Mouse (Mus musculus) hindbrain, embryonic 14.5 days (tissue): ENCODE measurements at regions not wholly inside any gene's neighbourhood (a gene's known extent, or its start where the extent isn't known, plus 50 kb on each side); places are given as distances from the start of the nearest gene placed in this dataset.

ENCODE experiments used
- ATAC-seq: fragments of 200-750 bp; cut with Nextera tagmentation; 2 replicates; pipeline ENCODE4 v1.8.0; 2017; ENCODE audit warnings: moderate number of reproducible peaks, mild to moderate bottlenecking, moderate TSS enrichment, moderate library complexity; ENCODE audit not compliant: low FRiP score
- DNase-seq: peaks from one replicate; pipeline ENCODE4 v3.0.0-alpha.2; 2015; ENCODE audit warnings: low spot score
- H3K27ac ChIP-seq: fragments of 300-500 bp; sonication (generic); 2 replicates; pipeline ENCODE4 v1.5.1; 2014; ENCODE audit warnings: mild to moderate bottlenecking, moderate library complexity
- H3K27me3 ChIP-seq: fragments of 300-500 bp; sonication (generic); 2 replicates; pipeline ENCODE4 v1.6.1; 2014; ENCODE audit warnings: mild to moderate bottlenecking, low read length, mixed read lengths; ENCODE audit not compliant: control insufficient read depth, insufficient read depth
- H3K36me3 ChIP-seq: fragments of 300-500 bp; sonication (generic); replicated peaks from 2 replicates; pipeline ENCODE4 v1.6.1; 2014; ENCODE audit not compliant: control insufficient read depth, insufficient read depth
- H3K4me1 ChIP-seq: fragments of 300-500 bp; sonication (generic); replicated peaks from 2 replicates; pipeline ENCODE4 v1.6.1; 2014; ENCODE audit warnings: antibody characterized with exemption, low read length, mixed read lengths; ENCODE audit not compliant: control insufficient read depth, insufficient read depth
- H3K4me2 ChIP-seq: fragments of 300-500 bp; sonication (generic); replicated peaks from 2 replicates; pipeline ENCODE4 v1.6.1; 2014; ENCODE audit warnings: mild to moderate bottlenecking, moderate library complexity
- H3K4me3 ChIP-seq: fragments of 300-500 bp; sonication (generic); replicated peaks from 2 replicates; pipeline ENCODE4 v1.5.1; 2014; ENCODE audit warnings: mild to moderate bottlenecking, low read length
- H3K9ac ChIP-seq: fragments of 300-500 bp; sonication (generic); 2 replicates; pipeline ENCODE4 v1.6.1; 2014
- H3K9me3 ChIP-seq: fragments of 300-500 bp; sonication (generic); 2 replicates; pipeline ENCODE4 v1.6.1; 2016; ENCODE audit warnings: low read length; ENCODE audit not compliant: control insufficient read depth
- WGBS: fragments of 180-500 bp; shearing (Covaris S2); extraction: QIAGEN DNeasy Blood & Tissue Kit; methylation state at CpG from one replicate; pipeline ENCODE4 v1.1.7; 2014; 5-methylcytosine and 5-hydroxymethylcytosine counted together

- Histone ChIP-seq H3K9ac (no peak overlapping the region), H3K27me3 (no peaks in the 10 kb centered on the region), H3K27ac (no peak overlapping the region), H3K9me3 (peaks cover 4% of the 10 kb centered on the region; the same call in 1 of the 2 replicates), H3K4me2 (no peak overlapping the region), H3K4me1 (no peaks in the 10 kb centered on the region), H3K36me3 (no peaks in the 10 kb centered on the region), H3K4me3 (no peak overlapping the region)
- WGBS = 20% methylated on average over 3 of the region's 3 CpGs
- ATAC-seq = no peak
- DNase-seq = no peak
These were observed 120.8 kb upstream of the Rgmb start for GRCm38 (mm10) chr17:15951641-15952040.

- DNase-seq (no peak), ATAC-seq (no peak)
- Histone ChIP-seq H3K27me3 (no peaks in the 10 kb centered on the region), H3K4me3 (no peak overlapping the region), H3K36me3 (no peaks in the 10 kb centered on the region), H3K4me2 (no peak overlapping the region), H3K27ac (no peak overlapping the region), H3K9ac (no peak overlapping the region), H3K9me3 (peaks cover 4% of the 10 kb centered on the region; the same call in 1 of the 2 replicates), H3K4me1 (no peaks in the 10 kb centered on the region)
- 67% methylated on average over 6 of the region's 6 CpGs for WGBS
These were observed 118.9 kb upstream of the Rgmb start for GRCm38 (mm10) chr17:15949753-15950152.

- H3K9ac ChIP-seq = no peak overlapping the region
- ATAC-seq = no peak
- 15% methylated on average over 4 of the region's 4 CpGs for WGBS
- no peaks in the 10 kb centered on the region for H3K36me3 ChIP-seq
- no peaks in the 10 kb centered on the region for H3K9me3 ChIP-seq
- no peak overlapping the region for H3K4me3 ChIP-seq
- no peaks in the 10 kb centered on the region for H3K27me3 ChIP-seq
- no peak overlapping the region for H3K4me2 ChIP-seq
- no peak overlapping the region for H3K27ac ChIP-seq
- H3K4me1 ChIP-seq = no peaks in the 10 kb centered on the region
- no peak for DNase-seq
These were observed 111.5 kb upstream of the Rgmb start for GRCm38 (mm10) chr17:15942378-15942777.

DNA sequence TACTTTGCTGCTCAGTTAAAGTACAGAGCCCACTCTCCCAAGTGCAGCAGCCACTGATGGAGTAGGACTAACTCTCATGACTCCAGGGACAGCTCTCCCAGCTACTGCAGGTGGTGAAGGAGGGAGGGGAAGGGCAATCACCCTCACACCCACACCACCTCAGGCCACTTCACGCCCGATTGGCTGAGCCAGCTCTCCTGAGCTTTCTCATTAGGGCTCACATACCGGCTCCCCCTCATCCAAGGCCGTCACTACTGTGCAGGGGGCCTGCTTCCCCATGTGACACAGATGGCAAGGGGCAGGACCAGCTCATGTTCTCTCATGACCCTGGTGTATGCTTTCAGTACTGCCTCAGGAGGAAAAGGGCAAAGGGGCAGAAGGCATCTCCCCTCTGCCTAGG, 87.8 kb upstream of the Rgmb start:
- Histone ChIP-seq H3K9ac (no peak overlapping the region), H3K27me3 (no peaks in the 10 kb centered on the region), H3K9me3 (no peaks in the 10 kb centered on the region), H3K4me1 (no peaks in the 10 kb centered on the region), H3K4me3 (no peak overlapping the region), H3K27ac (no peak overlapping the region), H3K4me2 (no peak overlapping the region), H3K36me3 (no peaks in the 10 kb centered on the region)
- DNase-seq (no peak), ATAC-seq (no peak)
- 52% methylated on average over 4 of the region's 4 CpGs for WGBS

DNA sequence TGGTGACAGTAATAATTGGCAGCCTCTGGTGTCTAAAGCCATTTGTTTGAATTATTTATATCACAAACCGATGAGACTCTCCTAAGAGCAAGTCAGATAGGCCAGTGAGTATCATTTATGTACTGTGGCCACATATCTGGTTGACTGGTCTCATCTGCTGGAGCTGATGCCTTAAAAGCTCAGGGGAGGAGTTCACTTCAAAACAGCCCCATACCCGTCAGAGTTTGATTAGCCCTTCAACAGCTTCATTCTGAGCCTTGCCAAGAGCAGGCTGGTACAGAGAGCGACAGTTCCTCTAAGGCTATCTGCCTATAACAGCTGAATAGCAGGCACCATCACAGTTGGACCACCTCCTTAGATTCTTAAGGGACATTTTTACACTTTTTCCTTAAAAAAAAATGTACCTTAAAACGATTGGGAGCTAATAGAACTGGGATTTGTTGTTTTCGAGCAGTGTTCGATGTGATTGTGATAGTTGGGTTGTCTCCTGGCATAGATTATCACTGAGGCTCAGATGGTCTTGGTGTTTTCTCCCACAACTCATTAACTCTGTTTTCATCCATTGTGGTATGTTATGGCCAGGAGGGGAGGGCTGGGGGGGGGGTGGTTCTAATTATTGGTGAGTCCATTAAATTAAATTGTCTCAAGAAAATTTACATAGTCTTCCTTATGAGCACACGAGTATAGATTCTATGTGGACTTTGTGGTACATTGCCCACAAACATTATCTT, 68.0 kb upstream of the Rgmb start:
- no peak for DNase-seq

GRCm38 (mm10) chr17:15895968-15896367, 65.1 kb upstream of the Rgmb start:
- H3K27ac ChIP-seq = no peak overlapping the region
- no peaks in the 10 kb centered on the region for H3K9me3 ChIP-seq
- ATAC-seq (peak; percentile 53; the same call in 1 of the 2 replicates), DNase-seq (no peak)
- no peak overlapping the region for H3K4me2 ChIP-seq
- no peak overlapping the region for H3K9ac ChIP-seq
- no peaks in the 10 kb centered on the region for H3K36me3 ChIP-seq
- no peaks in the 10 kb centered on the region for H3K27me3 ChIP-seq
- 11% methylated on average over 3 of the region's 3 CpGs for WGBS
- H3K4me1 ChIP-seq = no peaks in the 10 kb centered on the region
- H3K4me3 ChIP-seq = no peak overlapping the region

More for the DNA sequence above, 68.0 kb upstream of the Rgmb start:
- H3K4me2 ChIP-seq = no peak overlapping the region
- no peaks in the 10 kb centered on the region for H3K36me3 ChIP-seq
- H3K9me3 ChIP-seq = no peaks in the 10 kb centered on the region
- peak; percentile 78 for ATAC-seq
- no peaks in the 10 kb centered on the region for H3K4me1 ChIP-seq
- H3K27ac ChIP-seq = no peak overlapping the region
- no peak overlapping the region for H3K9ac ChIP-seq
- H3K27me3 ChIP-seq = no peaks in the 10 kb centered on the region
- no peak overlapping the region for H3K4me3 ChIP-seq
- WGBS = 42% methylated on average over 7 of the region's 7 CpGs

DNA sequence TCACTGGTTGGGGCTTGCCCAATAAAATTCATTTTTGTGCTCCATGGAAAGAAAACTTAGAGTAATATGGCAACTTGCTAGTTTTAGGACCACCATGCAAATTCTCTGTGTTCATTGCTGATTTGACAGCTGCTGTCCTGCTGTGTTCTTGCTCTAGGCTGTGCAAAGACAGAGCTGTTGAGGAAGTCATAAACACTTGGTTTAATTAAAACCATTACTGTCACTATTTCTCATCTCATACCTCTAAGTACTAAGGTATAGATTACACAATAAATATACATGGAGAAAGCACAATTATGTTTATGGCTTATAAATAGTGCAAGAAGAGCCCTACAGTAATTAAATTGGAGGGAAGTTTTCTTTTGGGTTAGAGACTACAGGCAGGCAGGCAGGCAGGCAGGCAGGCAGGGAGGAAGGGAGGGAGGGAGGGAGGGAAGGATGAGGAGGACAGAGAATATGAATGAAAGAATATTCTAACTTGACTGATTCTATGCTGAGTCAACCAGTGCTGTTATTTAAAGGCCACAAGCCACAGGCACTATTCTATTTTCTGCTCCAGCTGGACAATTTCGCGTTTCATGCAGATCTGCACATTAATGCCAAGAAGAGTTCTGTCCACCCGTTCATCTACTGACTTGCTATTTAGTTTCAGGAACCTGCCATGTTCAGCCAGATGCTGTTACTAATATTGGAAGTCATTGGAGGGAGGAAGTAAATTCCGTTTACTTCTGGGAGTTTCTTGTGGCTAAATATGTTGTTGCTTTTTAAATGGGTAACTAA, 61.2 kb upstream of the Rgmb start:
- DNase-seq (no peak), ATAC-seq (no peak)
- Histone ChIP-seq H3K27me3 (no peaks in the 10 kb centered on the region), H3K36me3 (no peaks in the 10 kb centered on the region), H3K4me1 (no peaks in the 10 kb centered on the region), H3K9ac (no peak overlapping the region), H3K4me2 (no peak overlapping the region), H3K27ac (no peak overlapping the region), H3K9me3 (peaks cover 5% of the 10 kb centered on the region; the same call in 1 of the 2 replicates), H3K4me3 (no peak overlapping the region)
- WGBS = 55% methylated on average over 4 of the region's 4 CpGs

DNA sequence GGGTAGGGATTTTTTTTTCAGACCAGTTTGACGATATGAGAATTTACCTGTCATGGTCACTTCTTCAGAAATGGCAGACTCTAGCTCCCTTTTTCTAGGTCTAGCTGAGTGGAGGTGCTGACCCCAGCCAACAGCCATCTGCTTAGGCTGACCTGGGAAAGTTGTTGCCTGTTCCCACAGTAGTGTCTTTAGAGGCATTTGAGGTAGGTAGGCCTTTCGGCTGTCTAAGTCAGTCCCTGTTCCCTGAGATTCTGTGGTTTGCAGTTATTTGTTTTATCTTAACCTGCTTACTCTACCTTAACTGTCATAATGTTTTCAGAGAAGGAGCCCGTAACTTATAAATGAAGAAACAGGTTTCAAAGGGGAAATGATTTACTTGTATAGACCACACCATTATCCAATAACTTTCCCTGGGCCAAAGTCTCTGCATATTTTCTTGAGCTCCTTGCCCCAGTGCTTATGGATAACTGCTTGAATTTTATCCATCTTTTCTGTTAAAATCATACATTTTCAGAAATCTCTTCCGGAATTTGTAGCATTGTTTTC, 59.8 kb upstream of the Rgmb start:
- H3K4me1 ChIP-seq = no peaks in the 10 kb centered on the region
- no peak overlapping the region for H3K4me2 ChIP-seq
- no peak overlapping the region for H3K27ac ChIP-seq
- H3K9me3 ChIP-seq = peaks cover 5% of the 10 kb centered on the region; the same call in 1 of the 2 replicates
- WGBS = 96% methylated on average over 4 of the region's 4 CpGs
- no peaks in the 10 kb centered on the region for H3K36me3 ChIP-seq
- no peak overlapping the region for H3K9ac ChIP-seq
- H3K27me3 ChIP-seq = no peaks in the 10 kb centered on the region
- H3K4me3 ChIP-seq = no peak overlapping the region
- DNase-seq = no peak
- no peak for ATAC-seq

- no peak for ATAC-seq
- 75% methylated on average over 7 of the region's 7 CpGs for WGBS
These were observed 52.0 kb upstream of the Rgmb start for GRCm38 (mm10) chr17:15882803-15883202.

More at GRCm38 (mm10) chr17:15882803-15883202, 52.0 kb upstream of the Rgmb start:
- no peak overlapping the region for H3K9ac ChIP-seq
- peak; percentile 26 for DNase-seq
- H3K4me2 ChIP-seq = no peak overlapping the region
- no peak overlapping the region for H3K27ac ChIP-seq
- no peaks in the 10 kb centered on the region for H3K27me3 ChIP-seq
- H3K36me3 ChIP-seq = no peaks in the 10 kb centered on the region
- H3K9me3 ChIP-seq = no peaks in the 10 kb centered on the region
- no peak overlapping the region for H3K4me3 ChIP-seq
- no peaks in the 10 kb centered on the region for H3K4me1 ChIP-seq
